Mouse (Mus musculus) embryo, embryonic 10.5 days (tissue): Measurements from ENCODE around the gene Adam33.
"Not testable (repeated sequence)": the region's sequence is repeated elsewhere in the genome, so short reads cannot be mapped to it uniquely, and the experiment has no call there.

ENCODE experiments used
- DNase-seq: peaks from one replicate; pipeline ENCODE4 v3.0.0-alpha.2; 2015; ENCODE audit warnings: low spot score

The Adam33 gene

DNA sequence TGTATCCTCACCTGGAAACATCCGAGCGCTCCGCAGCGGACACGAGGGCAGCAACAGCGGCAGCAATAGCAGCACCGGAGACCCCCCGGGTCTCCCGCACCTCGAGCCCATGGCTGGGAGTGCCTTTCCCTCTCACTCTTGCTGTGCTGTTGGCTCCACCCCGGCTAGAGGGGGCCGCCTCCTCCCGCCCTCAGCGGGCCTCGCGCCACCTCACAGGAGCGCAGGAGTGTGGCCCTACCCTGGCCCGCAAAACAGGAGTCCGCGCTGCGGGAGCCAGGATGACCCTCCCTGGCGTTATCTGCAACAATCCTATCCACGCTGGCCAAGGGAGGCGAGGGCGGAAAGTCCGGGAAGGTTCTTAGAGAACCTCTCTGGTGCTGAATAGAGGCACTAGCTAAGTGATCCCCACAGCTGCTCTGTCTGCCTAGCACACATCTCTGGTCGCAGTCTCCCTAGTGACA lies at the start of gene Adam33:
Gene Adam33, minus strand, starts transcription at position 411 of the 461 bp plus-strand sequence.
- peak; percentile 20 for DNase-seq

GRCm38 (mm10) chr2:131105989-131106388 lies 42.4 kb upstream of the Adam33 start:
- no peak for DNase-seq

DNA sequence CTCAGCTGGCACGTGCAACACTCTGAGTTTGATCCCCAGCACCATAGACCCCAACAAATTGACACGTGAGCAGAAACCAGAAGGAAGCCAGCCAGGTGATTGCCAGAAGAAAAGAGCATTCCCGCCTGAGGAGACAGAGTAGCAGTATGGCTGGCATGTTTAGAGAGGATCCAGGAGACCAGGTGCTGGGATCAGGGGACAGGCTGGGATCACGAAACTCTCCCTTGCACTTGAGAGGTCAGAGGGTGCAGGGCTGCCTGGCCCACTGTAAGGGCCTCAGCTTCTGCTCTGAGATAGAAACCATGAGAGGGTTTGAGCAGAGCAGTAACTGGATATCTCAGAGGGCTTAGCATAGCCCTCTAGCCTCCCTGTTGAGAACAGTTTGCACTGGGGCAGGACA lies 41.4 kb upstream of the Adam33 start:
- DNase-seq = not testable (repeated sequence)

GRCm38 (mm10) chr2:131104021-131104420 lies 40.4 kb upstream of the Adam33 start:
- DNase-seq = no peak

GRCm38 (mm10) chr2:131101530-131101929 lies 37.9 kb upstream of the Adam33 start:
- DNase-seq = no peak

- peak; percentile 9 for DNase-seq
Measured at GRCm38 (mm10) chr2:131097087-131097486, 33.5 kb upstream of the Adam33 start.

GRCm38 (mm10) chr2:131096101-131096795 lies 32.6 kb upstream of the Adam33 start:
- peak; percentile 78 for DNase-seq

DNA sequence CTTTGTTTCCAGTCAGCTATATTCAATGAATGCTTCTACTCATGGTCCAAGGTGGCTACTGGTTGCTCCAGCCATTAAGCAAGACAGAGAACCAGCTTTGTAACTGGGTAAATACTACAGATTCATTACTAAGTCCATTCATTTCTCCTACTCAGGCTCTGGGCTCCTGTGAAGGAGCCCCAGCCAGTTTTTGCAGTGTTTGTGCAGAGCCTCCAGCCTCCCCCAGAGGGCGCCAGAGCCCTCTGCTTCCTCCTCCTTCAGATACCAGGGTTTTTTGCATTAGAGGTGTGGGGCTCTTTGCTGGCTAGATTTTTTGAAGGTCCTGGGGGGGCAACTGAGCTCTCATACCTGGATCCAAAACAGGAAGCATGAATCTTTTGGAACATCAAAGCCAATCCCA lies 31.2 kb upstream of the Adam33 start:
- peak; percentile 86 for DNase-seq

- no peak for DNase-seq
Measured at GRCm38 (mm10) chr2:131093577-131093976, 30.0 kb upstream of the Adam33 start.

GRCm38 (mm10) chr2:131090852-131091251 lies 27.2 kb upstream of the Adam33 start:
- no peak for DNase-seq

GRCm38 (mm10) chr2:131089634-131090033 lies 26.0 kb upstream of the Adam33 start:
- DNase-seq = no peak

DNA sequence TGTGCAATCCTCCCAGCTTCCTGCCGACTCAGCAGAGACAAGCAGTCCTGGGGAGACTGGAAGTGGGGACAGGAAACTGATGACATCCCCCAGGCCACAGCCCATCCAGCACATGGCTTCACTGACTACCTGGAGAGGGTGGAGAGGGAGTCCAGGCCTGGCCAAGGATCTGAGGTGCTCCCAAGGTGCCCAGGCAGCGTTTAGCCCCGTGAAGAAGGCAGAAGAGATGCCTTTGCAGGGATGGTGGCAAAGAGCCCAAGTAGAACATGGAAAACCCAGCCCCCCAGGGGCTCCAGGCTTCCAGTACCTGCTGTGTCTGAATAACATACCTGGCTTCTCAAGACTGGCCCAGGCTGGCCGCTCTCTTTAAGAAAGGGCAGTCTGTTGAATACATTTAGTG lies 25.0 kb upstream of the Adam33 start:
- no peak for DNase-seq

GRCm38 (mm10) chr2:131086667-131087390 lies 23.2 kb upstream of the Adam33 start, which contains the start of gene Siglec1:
Siglec1 (minus strand) TSS chr2:131086765.
- no peak for DNase-seq

DNA sequence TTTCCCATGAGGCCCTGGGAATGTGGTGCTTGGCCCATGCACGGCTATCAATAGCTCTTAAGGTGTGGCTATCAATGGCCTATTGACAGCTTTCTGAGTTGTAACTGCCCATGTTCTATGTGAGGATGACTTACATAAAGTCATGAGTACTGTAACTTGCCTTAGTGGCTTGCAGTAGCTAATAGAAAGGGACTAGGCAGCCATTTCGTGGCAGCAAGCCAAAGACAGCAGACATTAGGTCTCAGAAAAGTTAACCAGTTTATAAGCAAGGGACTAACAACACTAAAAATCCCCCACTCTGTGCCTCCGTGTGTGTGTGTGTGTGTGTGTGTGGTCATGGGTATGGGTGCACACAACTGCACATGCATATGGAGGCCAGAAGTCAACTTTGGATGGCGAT lies 20.6 kb upstream of the Adam33 start:
- no peak for DNase-seq

- no peak for DNase-seq
Measured at GRCm38 (mm10) chr2:131080507-131080906, 16.9 kb upstream of the Adam33 start.

DNA sequence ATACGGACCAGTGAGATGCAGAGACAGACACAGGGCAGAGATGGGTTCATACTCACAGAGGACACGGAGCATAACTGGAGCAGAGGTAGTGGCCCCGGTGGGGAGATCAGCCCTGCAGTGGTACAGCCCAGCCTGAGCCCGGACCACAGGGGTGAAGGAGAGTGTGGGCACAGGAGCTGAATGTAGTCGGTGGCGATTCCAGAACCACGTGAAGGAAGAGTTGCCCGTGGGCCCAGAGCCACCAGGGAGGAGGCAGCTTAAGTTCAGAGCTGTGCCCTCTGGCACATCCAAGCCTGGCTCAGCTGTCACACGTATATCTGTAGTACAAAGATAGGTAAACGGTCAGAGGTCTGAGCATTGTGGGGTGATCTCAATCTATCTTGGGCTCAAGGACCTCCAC lies 8.9 kb upstream of the Adam33 start:
- DNase-seq = no peak

DNA sequence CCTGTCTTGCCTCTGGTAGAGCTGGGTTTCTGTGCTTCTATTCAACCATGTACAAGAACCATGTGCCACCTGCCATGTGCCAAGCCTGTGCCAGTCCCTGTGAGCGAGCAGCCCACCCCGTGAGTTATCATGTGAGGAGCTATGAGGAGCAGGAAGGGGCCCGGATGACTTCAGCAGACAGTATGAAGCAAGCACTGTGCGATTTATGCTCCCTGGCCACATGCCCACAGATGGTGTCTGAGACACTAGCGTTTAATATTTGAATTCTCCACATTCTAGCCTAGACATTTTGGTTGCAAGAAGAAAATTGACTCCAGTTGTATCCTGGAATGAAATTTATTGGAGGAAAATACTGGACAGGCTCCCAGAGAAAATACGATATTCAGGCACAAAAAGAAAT lies 3.9 kb upstream of the Adam33 start:
- DNase-seq = no peak

DNA sequence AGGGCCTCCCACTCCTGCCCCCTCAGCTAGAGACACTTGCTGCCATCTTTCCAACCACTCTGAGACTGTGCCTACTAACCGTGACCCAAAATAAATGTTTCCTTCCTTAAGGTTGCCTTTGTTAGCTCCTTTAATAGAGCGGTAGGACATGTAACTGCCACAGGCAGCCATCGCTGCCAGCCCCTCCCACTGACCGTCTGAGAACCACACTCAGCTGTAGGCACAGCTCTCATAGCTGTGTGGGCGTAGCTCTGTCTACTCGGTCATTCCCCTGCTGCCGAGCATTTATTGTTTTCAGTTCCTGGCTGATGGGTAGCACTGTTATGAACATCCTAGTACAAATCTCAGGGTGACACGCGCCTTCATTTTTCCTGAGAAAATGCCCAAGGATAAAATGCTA lies 2.7 kb upstream of the Adam33 start:
- DNase-seq = no peak

- no peak for DNase-seq
Measured at GRCm38 (mm10) chr2:131061607-131062006, 2.0 kb downstream of the Adam33 start.

GRCm38 (mm10) chr2:131060784-131061183 lies 2.8 kb downstream of the Adam33 start:
- DNase-seq = peak; percentile 63

DNA sequence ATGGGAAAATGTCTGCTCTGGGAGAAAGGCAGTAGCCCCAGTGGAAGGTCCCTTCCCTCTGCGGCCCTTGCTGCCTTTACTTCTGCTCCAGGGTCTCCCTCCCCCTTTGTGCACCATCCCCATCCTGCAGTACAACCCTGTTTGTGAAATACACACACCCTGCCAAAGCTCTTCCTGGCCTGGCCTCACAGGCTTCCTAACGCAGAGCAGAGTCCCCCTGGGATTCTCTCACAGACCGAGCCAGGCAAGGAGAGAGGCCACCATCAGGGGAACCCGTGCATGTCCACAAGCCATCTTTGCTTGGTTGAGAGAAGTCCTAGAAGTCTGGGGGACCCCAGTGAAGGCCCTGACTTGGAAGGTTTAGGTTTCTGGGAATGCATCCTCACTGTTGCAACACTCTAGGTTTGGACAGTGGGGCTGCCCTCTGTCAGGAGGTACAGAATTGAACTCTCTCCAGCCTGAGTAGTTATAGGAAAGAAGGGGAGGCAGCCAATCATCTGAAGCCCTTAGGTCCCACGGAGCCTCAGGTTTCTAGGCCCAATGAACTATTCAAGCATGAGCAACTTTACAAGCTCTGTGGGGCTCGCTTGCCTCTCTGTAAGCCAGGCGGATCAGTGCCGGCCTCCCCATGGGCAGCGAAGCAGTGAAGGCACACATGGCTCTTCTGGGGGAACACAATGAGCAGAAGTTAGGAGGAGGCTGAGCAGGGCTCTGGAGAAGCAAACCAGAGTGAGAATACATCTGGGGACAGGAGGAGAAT lies 3.7 kb downstream of the Adam33 start:
- DNase-seq = no peak

DNA sequence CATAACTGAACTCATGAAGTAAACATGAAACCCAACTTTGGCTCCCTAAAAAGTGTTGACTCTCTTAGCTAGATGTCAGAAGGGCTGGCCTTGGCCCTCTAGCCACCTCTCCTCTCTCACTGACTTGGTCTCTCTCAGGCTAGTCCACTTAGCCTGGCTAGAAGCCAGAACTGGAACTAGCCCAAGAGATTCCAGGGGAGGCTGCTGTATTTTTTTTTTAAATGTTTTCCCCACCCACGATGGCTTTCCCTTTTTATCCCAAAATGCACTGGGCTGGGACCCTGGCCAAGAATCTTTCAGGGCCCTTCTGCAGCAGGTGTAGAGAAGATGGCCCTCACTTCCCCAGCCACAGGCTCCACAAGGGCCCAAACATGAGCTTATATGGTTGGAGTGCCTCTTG lies 4.2 kb downstream of the Adam33 start:
- no peak for DNase-seq

DNA sequence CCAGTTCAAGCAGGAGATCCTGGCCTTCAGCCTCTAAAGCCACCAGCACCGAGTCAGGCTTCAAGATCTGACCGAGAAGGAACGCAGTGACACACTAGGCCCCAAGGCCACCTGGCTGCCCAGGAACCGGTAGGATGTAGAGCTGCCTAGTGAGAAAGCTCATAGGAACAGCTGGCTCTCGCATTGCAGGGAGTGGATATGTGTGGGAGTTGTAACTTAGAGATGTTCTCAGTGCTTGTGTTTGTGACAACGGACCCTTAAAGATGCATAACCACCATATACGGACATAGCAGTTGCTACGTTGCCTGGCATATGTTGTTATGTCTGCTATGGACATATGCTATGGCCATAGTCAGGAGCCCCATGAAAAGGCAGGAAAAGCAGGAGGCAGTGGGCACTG lies 4.9 kb downstream of the Adam33 start:
- DNase-seq = no peak
